Mouse (Mus musculus) embryonic facial prominence, embryonic 15.5 days (tissue): ENCODE results near the gene Il22. TPM values are rescaled to one million over a fixed set of nuclear protein-coding genes. Genes with fewer than 3 reads are reported as not detected.
A peak's percentile ranks its signal among the peaks of the same experiment; 100 is the strongest.
"Not testable (repeated sequence)": the region's sequence is repeated elsewhere in the genome, so short reads cannot be mapped to it uniquely, and the experiment has no call there.

Source experiments
- ATAC-seq: fragments of 200-750 bp; cut with Nextera tagmentation; 2 replicates; pipeline ENCODE4 v1.8.0; 2017; ENCODE audit warnings: low read depth, moderate TSS enrichment; ENCODE audit not compliant: insufficient number of reproducible peaks, low FRiP score, low TSS enrichment
- H3K27ac ChIP-seq: fragments of 300-500 bp; sonication (generic); replicated peaks from 2 replicates; pipeline ENCODE4 v1.5.1; 2015; ENCODE audit warnings: mild to moderate bottlenecking, inconsistent platforms
- H3K27me3 ChIP-seq: fragments of 300-500 bp; sonication (generic); 2 replicates; pipeline ENCODE4 v1.6.1; 2015; ENCODE audit warnings: inconsistent platforms
- H3K36me3 ChIP-seq: fragments of 300-500 bp; sonication (generic); 2 replicates; pipeline ENCODE4 v1.6.1; 2015; ENCODE audit warnings: mild to moderate bottlenecking, inconsistent platforms
- H3K4me1 ChIP-seq: fragments of 300-500 bp; sonication (generic); 2 replicates; pipeline ENCODE4 v1.6.1; 2015; ENCODE audit warnings: inconsistent platforms
- H3K4me2 ChIP-seq: fragments of 300-500 bp; sonication (generic); replicated peaks from 2 replicates; pipeline ENCODE4 v1.6.1; 2015; ENCODE audit warnings: mild to moderate bottlenecking, inconsistent platforms
- H3K4me3 ChIP-seq: fragments of 300-500 bp; sonication (generic); replicated peaks from 2 replicates; pipeline ENCODE4 v1.5.1; 2015; ENCODE audit warnings: mild to moderate bottlenecking, inconsistent platforms
- H3K9ac ChIP-seq: fragments of 300-500 bp; sonication (generic); 2 replicates; pipeline ENCODE4 v1.6.1; 2015; ENCODE audit warnings: inconsistent platforms
- H3K9me3 ChIP-seq: fragments of 300-500 bp; sonication (generic); replicated peaks from 2 replicates; pipeline ENCODE4 v1.6.1; 2016; ENCODE audit warnings: inconsistent platforms
- WGBS: fragments of 180-500 bp; shearing (Covaris S2); methylation state at CpG from one replicate; pipeline ENCODE4 v1.1.7; 2015; 5-methylcytosine and 5-hydroxymethylcytosine counted together
- polyA plus RNA-seq: library from polyadenylated mRNA; unstranded; fragments of >200 nt; fragmentation: Nextera tagmentation; extraction: Ambion mirVana; gene quantifications from 2 replicates; pipeline ENCODE4 v1.2.1, GENCODE M21; 2015

Il22 gene
- not detected in 2 replicates for polyA plus RNA-seq

- Histone ChIP-seq H3K4me2 (no peak within 1 kb of the TSS), H3K27me3 (no peaks in the 10 kb centered on the region), H3K9me3 (no peaks in the 10 kb centered on the region), H3K36me3 (no peaks in the 10 kb centered on the region), H3K27ac (no peak within 1 kb of the TSS), H3K4me3 (no peak within 1 kb of the TSS), H3K9ac (no peak within 1 kb of the TSS), H3K4me1 (no peaks in the 10 kb centered on the region)
- 88% methylated on average over 4 of the region's 4 CpGs for WGBS
- no peak for ATAC-seq
Observed at GRCm38 (mm10) chr10:118204642-118205041, at the start of gene Il22. Il22 (plus strand) TSS chr10:118204942.

GRCm38 (mm10) chr10:118155932-118156331 is 48.8 kb upstream of the Il22 start:
- Histone ChIP-seq H3K4me3 (no peak overlapping the region), H3K9me3 (no peaks in the 10 kb centered on the region), H3K27ac (no peak overlapping the region), H3K27me3 (no peaks in the 10 kb centered on the region), H3K36me3 (peaks cover 45% of the 10 kb centered on the region), H3K4me2 (no peak overlapping the region), H3K9ac (no peak overlapping the region), H3K4me1 (no peaks in the 10 kb centered on the region)
- ATAC-seq, result no peak

GRCm38 (mm10) chr10:118161131-118161530 is 43.6 kb upstream of the Il22 start:
- Histone ChIP-seq H3K9me3 (no peaks in the 10 kb centered on the region), H3K4me1 (no peaks in the 10 kb centered on the region), H3K4me2 (no peak overlapping the region), H3K36me3 (peaks cover 39% of the 10 kb centered on the region), H3K27ac (no peak overlapping the region), H3K4me3 (no peak overlapping the region), H3K9ac (no peak overlapping the region), H3K27me3 (no peaks in the 10 kb centered on the region)
- WGBS, result 63% methylated on average over 2 of the region's 2 CpGs
- ATAC-seq, result no peak

GRCm38 (mm10) chr10:118169212-118169611 is 35.5 kb upstream of the Il22 start:
- Histone ChIP-seq H3K36me3 (peaks cover 13% of the 10 kb centered on the region; the same call in 1 of the 2 replicates), H3K27me3 (no peaks in the 10 kb centered on the region), H3K9ac (no peak overlapping the region), H3K4me2 (no peak overlapping the region), H3K4me3 (no peak overlapping the region), H3K27ac (no peak overlapping the region), H3K9me3 (no peaks in the 10 kb centered on the region), H3K4me1 (no peaks in the 10 kb centered on the region)
- no peak for ATAC-seq
- 63% methylated on average over 12 of the region's 12 CpGs for WGBS

GRCm38 (mm10) chr10:118172416-118172815 is 32.3 kb upstream of the Il22 start:
- Histone ChIP-seq H3K27me3 (no peaks in the 10 kb centered on the region), H3K27ac (no peak overlapping the region), H3K36me3 (peaks cover 5% of the 10 kb centered on the region; the same call in 1 of the 2 replicates), H3K9me3 (no peaks in the 10 kb centered on the region), H3K9ac (no peak overlapping the region), H3K4me2 (no peak overlapping the region), H3K4me1 (no peaks in the 10 kb centered on the region), H3K4me3 (no peak overlapping the region)
- WGBS, result 33% methylated on average over 8 of the region's 8 CpGs
- no peak for ATAC-seq

- H3K27me3 ChIP-seq, result no peaks in the 10 kb centered on the region
- H3K27ac ChIP-seq, result no peak overlapping the region
- no peaks in the 10 kb centered on the region for H3K9me3 ChIP-seq
- H3K4me1 ChIP-seq, result no peaks in the 10 kb centered on the region
- H3K9ac ChIP-seq, result no peak overlapping the region
- 68% methylated on average over 3 of the region's 3 CpGs for WGBS
- peaks cover 5% of the 10 kb centered on the region; the same call in 1 of the 2 replicates for H3K36me3 ChIP-seq
- no peak for ATAC-seq
- H3K4me2 ChIP-seq, result no peak overlapping the region
- H3K4me3 ChIP-seq, result no peak overlapping the region
Observed at GRCm38 (mm10) chr10:118172876-118173275, 31.9 kb upstream of the Il22 start.

GRCm38 (mm10) chr10:118175542-118175941 is 29.2 kb upstream of the Il22 start:
- not testable (repeated sequence) for H3K36me3 ChIP-seq, H3K27me3 ChIP-seq, ATAC-seq, H3K9ac ChIP-seq, H3K4me2 ChIP-seq, H3K4me1 ChIP-seq, H3K4me3 ChIP-seq, H3K9me3 ChIP-seq, H3K27ac ChIP-seq
- WGBS, result 78% methylated on average over 4 of the region's 4 CpGs

- H3K27me3 ChIP-seq, result no peaks in the 10 kb centered on the region
- no peaks in the 10 kb centered on the region for H3K36me3 ChIP-seq
- H3K9ac ChIP-seq, result no peak overlapping the region
- no peak overlapping the region for H3K4me3 ChIP-seq
- no peak overlapping the region for H3K4me2 ChIP-seq
- no peak overlapping the region for H3K27ac ChIP-seq
- WGBS, result 80% methylated on average over 10 of the region's 10 CpGs
- H3K4me1 ChIP-seq, result no peaks in the 10 kb centered on the region
- ATAC-seq, result no peak
- no peaks in the 10 kb centered on the region for H3K9me3 ChIP-seq
Observed at GRCm38 (mm10) chr10:118178735-118179151, 26.0 kb upstream of the Il22 start.

GRCm38 (mm10) chr10:118179265-118179664 is 25.5 kb upstream of the Il22 start:
- H3K4me3 ChIP-seq, result no peak overlapping the region
- no peaks in the 10 kb centered on the region for H3K27me3 ChIP-seq
- no peaks in the 10 kb centered on the region for H3K4me1 ChIP-seq
- no peak overlapping the region for H3K4me2 ChIP-seq
- H3K27ac ChIP-seq, result no peak overlapping the region
- no peaks in the 10 kb centered on the region for H3K36me3 ChIP-seq
- ATAC-seq, result no peak
- H3K9ac ChIP-seq, result no peak overlapping the region
- H3K9me3 ChIP-seq, result no peaks in the 10 kb centered on the region
- WGBS, result 89% methylated on average over 11 of the region's 11 CpGs

GRCm38 (mm10) chr10:118195150-118195549 is 9.6 kb upstream of the Il22 start:
- H3K9ac ChIP-seq, H3K27me3 ChIP-seq, H3K27ac ChIP-seq, H3K4me1 ChIP-seq, H3K36me3 ChIP-seq, ATAC-seq, H3K4me3 ChIP-seq, H3K4me2 ChIP-seq, H3K9me3 ChIP-seq: not testable (repeated sequence)
- 32% methylated on average over 3 of the region's 3 CpGs for WGBS

- not testable (repeated sequence) for H3K27me3 ChIP-seq, H3K27ac ChIP-seq, H3K9me3 ChIP-seq, H3K4me1 ChIP-seq, H3K4me3 ChIP-seq, H3K9ac ChIP-seq, H3K36me3 ChIP-seq, H3K4me2 ChIP-seq
- WGBS, result 67% methylated on average over 2 of the region's 4 CpGs
- peak; percentile 58; the same call in 1 of the 2 replicates for ATAC-seq
Observed at GRCm38 (mm10) chr10:118215719-118216393, 11.1 kb downstream of the Il22 start.

- H3K9me3 ChIP-seq, H3K27me3 ChIP-seq, H3K27ac ChIP-seq, H3K4me2 ChIP-seq, H3K4me1 ChIP-seq, ATAC-seq, H3K4me3 ChIP-seq, H3K9ac ChIP-seq, H3K36me3 ChIP-seq: not testable (repeated sequence)
- 88% methylated on average over 1 of the region's 2 CpGs for WGBS
Observed at GRCm38 (mm10) chr10:118227629-118228028, 22.9 kb downstream of the Il22 start.
